Mouse (Mus musculus) hindbrain, embryonic 11.5 days (tissue): ENCODE measurements at regions not wholly inside any gene's neighbourhood (a gene's known extent, or its start where the extent isn't known, plus 50 kb on each side); places are given as distances from the start of the nearest gene placed in this dataset.

ENCODE experiments used
- ATAC-seq: fragments of 200-750 bp; cut with Nextera tagmentation; 2 replicates; pipeline ENCODE4 v1.8.0; 2017; ENCODE audit warnings: mild to moderate bottlenecking, moderate TSS enrichment, moderate library complexity; ENCODE audit not compliant: low FRiP score
- DNase-seq: peaks from one replicate; pipeline ENCODE4 v3.0.0-alpha.2; 2015; ENCODE audit warnings: low spot score
- H3K27ac ChIP-seq: fragments of 300-500 bp; sonication (generic); 2 replicates; pipeline ENCODE4 v1.5.1; 2014; ENCODE audit warnings: mild to moderate bottlenecking, low read depth, low read length
- H3K27me3 ChIP-seq: fragments of 300-500 bp; sonication (generic); 2 replicates; pipeline ENCODE4 v1.6.1; 2014; ENCODE audit warnings: mild to moderate bottlenecking, low read length, moderate library complexity, mixed read lengths; ENCODE audit not compliant: control insufficient read depth, insufficient read depth
- H3K36me3 ChIP-seq: fragments of 300-500 bp; sonication (generic); 2 replicates; pipeline ENCODE4 v1.6.1; 2014; ENCODE audit warnings: mild to moderate bottlenecking, low read length, moderate library complexity, mixed read lengths; ENCODE audit not compliant: control insufficient read depth, insufficient read depth
- H3K4me1 ChIP-seq: fragments of 300-500 bp; sonication (generic); replicated peaks from 2 replicates; pipeline ENCODE4 v1.6.1; 2014; ENCODE audit warnings: low read length, mixed read lengths; ENCODE audit not compliant: control insufficient read depth, insufficient read depth
- H3K4me2 ChIP-seq: fragments of 300-500 bp; sonication (generic); replicated peaks from 2 replicates; pipeline ENCODE4 v1.6.1; 2014; ENCODE audit warnings: mild to moderate bottlenecking, low read depth, low read length
- H3K4me3 ChIP-seq: fragments of 300-500 bp; sonication (generic); 2 replicates; pipeline ENCODE4 v1.5.1; 2014; ENCODE audit warnings: low read depth, low read length
- H3K9ac ChIP-seq: fragments of 300-500 bp; sonication (generic); 2 replicates; pipeline ENCODE4 v1.6.1; 2014; ENCODE audit warnings: low read depth, low read length
- H3K9me3 ChIP-seq: fragments of 300-500 bp; sonication (generic); 2 replicates; pipeline ENCODE4 v1.6.1; 2016; ENCODE audit warnings: low read length; ENCODE audit not compliant: control insufficient read depth
- WGBS: fragments of 180-500 bp; shearing (Covaris S2); extraction: QIAGEN DNeasy Blood & Tissue Kit; methylation state at CpG from one replicate; pipeline ENCODE4 v1.1.7; 2014; 5-methylcytosine and 5-hydroxymethylcytosine counted together

DNA sequence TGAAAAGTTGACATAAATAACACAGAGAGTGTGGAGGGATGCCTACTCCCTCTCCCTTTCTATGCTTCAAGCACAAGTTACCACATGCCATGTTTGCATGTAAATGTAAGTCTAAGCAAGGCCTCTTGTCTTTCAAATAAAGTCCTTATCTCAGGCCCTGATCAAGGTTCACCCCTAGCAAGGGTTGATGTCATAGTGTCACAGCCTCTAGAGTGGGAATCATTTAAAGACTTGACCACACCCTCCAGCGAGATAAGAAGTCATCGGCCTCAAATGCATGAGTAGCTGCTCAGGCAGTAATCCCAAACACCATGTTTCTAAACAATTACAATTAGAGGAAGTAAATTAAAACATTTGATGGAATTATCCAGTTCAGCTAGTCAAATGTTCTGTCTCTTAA lies 280.5 kb upstream of the Nr3c2 start:
- Histone ChIP-seq H3K4me3 (no peak overlapping the region), H3K9ac (no peak overlapping the region), H3K27me3 (no peaks in the 10 kb centered on the region), H3K27ac (no peak overlapping the region), H3K9me3 (no peaks in the 10 kb centered on the region), H3K4me2 (no peak overlapping the region), H3K36me3 (no peaks in the 10 kb centered on the region), H3K4me1 (no peaks in the 10 kb centered on the region)
- DNase-seq (no peak), ATAC-seq (no peak)
- 85% methylated on average over 2 of the region's 2 CpGs for WGBS

DNA sequence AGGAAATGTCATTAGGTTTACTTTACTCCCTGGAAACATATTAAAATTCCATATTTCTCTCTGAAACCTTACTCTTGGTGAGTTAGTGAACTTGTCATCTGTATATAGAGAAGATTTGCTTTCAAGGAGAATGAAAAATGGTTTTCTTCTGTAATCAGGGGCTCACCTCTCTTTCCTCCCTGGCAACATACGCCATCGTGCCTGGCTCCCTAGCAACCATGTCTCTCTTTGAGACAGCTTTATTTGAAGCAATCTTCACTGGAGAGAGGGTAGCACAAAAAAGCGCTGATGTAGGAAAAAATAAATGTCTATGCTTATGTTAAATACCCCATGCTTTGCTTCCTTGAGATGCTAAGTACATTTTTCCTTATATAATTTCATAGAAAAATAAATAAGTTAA lies 278.4 kb upstream of the Nr3c2 start:
- no peak for DNase-seq
- 64% methylated on average over 3 of the region's 3 CpGs for WGBS
- Histone ChIP-seq H3K9ac (no peak overlapping the region), H3K4me2 (no peak overlapping the region), H3K27ac (no peak overlapping the region), H3K4me1 (no peaks in the 10 kb centered on the region), H3K4me3 (no peak overlapping the region), H3K9me3 (no peaks in the 10 kb centered on the region), H3K27me3 (no peaks in the 10 kb centered on the region), H3K36me3 (no peaks in the 10 kb centered on the region)
- no peak for ATAC-seq

DNA sequence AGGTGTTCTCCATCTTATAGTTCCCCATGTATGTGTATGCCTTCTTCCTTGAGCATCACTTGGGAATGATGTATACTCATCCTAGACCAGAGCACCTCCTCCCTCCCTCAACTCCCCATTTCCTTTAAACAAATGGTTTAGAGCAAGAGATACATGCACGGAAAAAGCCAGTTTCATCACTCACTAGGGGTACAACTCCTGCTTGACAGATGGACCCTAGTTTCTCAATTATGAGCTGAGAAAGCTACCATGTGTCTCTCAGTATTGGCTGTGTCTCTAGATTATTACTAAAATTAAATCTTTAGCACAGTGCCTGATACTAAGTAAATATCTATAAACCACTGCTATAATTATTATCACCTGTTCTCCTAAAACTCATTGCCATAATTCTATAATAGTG lies 266.2 kb upstream of the Nr3c2 start:
- H3K4me1 ChIP-seq, result no peaks in the 10 kb centered on the region
- no peak for DNase-seq
- WGBS, result 84% methylated on average over 1 of the region's 1 CpGs
- H3K36me3 ChIP-seq, result no peaks in the 10 kb centered on the region
- H3K27me3 ChIP-seq, result no peaks in the 10 kb centered on the region
- no peak overlapping the region for H3K4me3 ChIP-seq
- no peak overlapping the region for H3K4me2 ChIP-seq
- no peak for ATAC-seq
- no peak overlapping the region for H3K9ac ChIP-seq
- H3K27ac ChIP-seq, result no peak overlapping the region
- no peaks in the 10 kb centered on the region for H3K9me3 ChIP-seq
